Mouse (Mus musculus) MEL (cell line): ENCODE results near the gene Ugt1a10.

Source experiments
- CTCF ChIP-seq, 3 experiments: IDR thresholded peaks in 2 of 3; conservative IDR thresholded peaks in 1 of 3; 2 replicates each; pipeline ENCODE4 v1.5.1; 2011 to 2012; ENCODE audit warnings: low read length in 3 of 3, low read depth in 2 of 3, mild to moderate bottlenecking in 2 of 3, improper control_type of control experiment in 1 of 3, inconsistent platforms in 1 of 3, mixed read lengths in 1 of 3, moderate library complexity in 1 of 3; ENCODE audit not compliant: control insufficient read depth in 1 of 3, insufficient read depth in 1 of 3, poor library complexity in 1 of 3, severe bottlenecking in 1 of 3
- EP300 ChIP-seq, 2 experiments: IDR thresholded peaks; 2 replicates each; pipeline ENCODE4 v1.6.1; 2011; ENCODE audit warnings: improper control_type of control experiment in 2 of 2, low read length in 2 of 2, low read depth in 1 of 2, mild to moderate bottlenecking in 1 of 2
- ETS1 ChIP-seq: IDR thresholded peaks from 2 replicates; pipeline ENCODE4 v1.6.1; 2012; ENCODE audit warnings: low read depth, mild to moderate bottlenecking, inconsistent platforms, low read length, improper control_type of control experiment, moderate library complexity
- MAFK ChIP-seq: IDR thresholded peaks from 2 replicates; pipeline ENCODE4 v1.6.1; 2011; ENCODE audit warnings: low read depth, mild to moderate bottlenecking, low read length, improper control_type of control experiment, borderline replicate concordance
- MEF2A ChIP-seq: IDR thresholded peaks from 2 replicates; pipeline ENCODE4 v1.6.1; 2014; ENCODE audit warnings: low read depth, mild to moderate bottlenecking, inconsistent platforms, low read length, improper control_type of control experiment; ENCODE audit not compliant: poor library complexity, insufficient replicate concordance, severe bottlenecking; ENCODE audit errors: extremely low read depth
- MYB ChIP-seq: IDR thresholded peaks from 2 replicates; pipeline ENCODE4 v1.6.1; 2011; ENCODE audit warnings: mild to moderate bottlenecking, low read depth, low read length, improper control_type of control experiment
- NRF1 ChIP-seq: IDR thresholded peaks from 2 replicates; pipeline ENCODE4 v1.6.1; 2014; ENCODE audit warnings: low read depth, mild to moderate bottlenecking, inconsistent platforms, low read length, improper control_type of control experiment, moderate library complexity; ENCODE audit not compliant: poor library complexity, insufficient read depth, severe bottlenecking
- POLR2A ChIP-seq, 2 experiments: IDR thresholded peaks; 2 replicates each; pipeline ENCODE4 v1.6.1; 2011 to 2012; ENCODE audit warnings: low read length in 2 of 2, mild to moderate bottlenecking in 2 of 2, control low read depth in 1 of 2, improper control_type of control experiment in 1 of 2, low read depth in 1 of 2, moderate library complexity in 1 of 2; ENCODE audit not compliant: control insufficient read depth in 1 of 2, insufficient read depth in 1 of 2, poor library complexity in 1 of 2
- SMC3 ChIP-seq: IDR thresholded peaks from 2 replicates; pipeline ENCODE4 v1.6.1; 2011; ENCODE audit warnings: low read depth, low read length, improper control_type of control experiment
- TAL1 ChIP-seq: IDR thresholded peaks from 2 replicates; pipeline ENCODE4 v1.6.1; 2012; ENCODE audit warnings: mild to moderate bottlenecking, inconsistent platforms, low read length, moderate library complexity, mixed read lengths
- TCF12 ChIP-seq: IDR thresholded peaks from 2 replicates; pipeline ENCODE4 v1.6.1; 2014; ENCODE audit warnings: low read depth, mild to moderate bottlenecking, inconsistent platforms, low read length, improper control_type of control experiment, moderate library complexity
- ZC3H11A ChIP-seq: IDR thresholded peaks from 2 replicates; pipeline ENCODE4 v1.6.1; 2012; ENCODE audit warnings: low read depth, mild to moderate bottlenecking, inconsistent platforms, low read length, improper control_type of control experiment
- ZKSCAN1 ChIP-seq: IDR thresholded peaks from 2 replicates; pipeline ENCODE4 v1.6.1; 2012; ENCODE audit warnings: low read depth, mild to moderate bottlenecking, inconsistent platforms, low read length, improper control_type of control experiment, moderate library complexity
- ZNF384 ChIP-seq: IDR thresholded peaks from 2 replicates; pipeline ENCODE4 v1.6.1; 2012; ENCODE audit warnings: low read depth, mild to moderate bottlenecking, inconsistent platforms, low read length, improper control_type of control experiment

- TF ChIP-seq CTCF (IDR thresholded peaks at IDR 0.05 in 2 of 3, conservative IDR thresholded peaks at IDR 0.05 in 1 of 3; ENCODE audit: control insufficient read depth in 1 of 3, insufficient read depth in 1 of 3, low read depth in 2 of 3, low read length in 3 of 3, poor library complexity in 1 of 3, severe bottlenecking in 1 of 3) (no peak), ETS1 (no peak), ZC3H11A (no peak), EP300 (IDR thresholded peaks at IDR 0.05; ENCODE audit: low read depth in 1 of 2, low read length in 2 of 2) (no peak), SMC3 (no peak), TCF12 (no peak), POLR2A (IDR thresholded peaks at IDR 0.05; ENCODE audit: control insufficient read depth in 1 of 2, insufficient read depth in 1 of 2, low read depth in 1 of 2, low read length in 2 of 2, poor library complexity in 1 of 2) (no peak), MEF2A (no peak), TAL1 (no peak), MYB (no peak), ZNF384 (no peak), ZKSCAN1 (no peak), MAFK (no peak), NRF1 (no peak)
Observed at GRCm38 (mm10) chr1:88240579-88240978, 185.4 kb downstream of the Ugt1a10 start.
